Mouse (Mus musculus): Measurements from ENCODE around the gene Lix1l. TPM values are rescaled to one million over a fixed set of nuclear protein-coding genes. Genes with fewer than 3 reads are reported as not detected.
A peak's percentile ranks its signal among the peaks of the same experiment; 100 is the strongest.

Lix1l gene
- polyA plus RNA-seq, 1 experiment from 2014 or later = 5.6 TPM

- H3K9me3 ChIP-seq (replicated peaks) = no peaks in the 10 kb centered on the region
- no peaks in the 10 kb centered on the region for H3K27me3 ChIP-seq (replicated peaks)
- H3K4me1 ChIP-seq = peaks cover 58% of the 10 kb centered on the region
- H3K9ac ChIP-seq (replicated peaks) = peak overlapping the region; percentile 66
- peaks cover 15% of the 10 kb centered on the region for H3K36me3 ChIP-seq
- no peak for ATAC-seq (ENCODE audit: low FRiP score)
- 0 out of 2 replicates have a peak overlapping the region, but pooled peaks have one; percentile 33 for H3K27ac ChIP-seq (replicated peaks)
- H3K4me2 ChIP-seq = peak overlapping the region; percentile 81
- H3K4me3 ChIP-seq (replicated peaks) = peak overlapping the region; percentile 69
- WGBS = 77% methylated on average over 12 of the region's 12 CpGs
Measured at GRCm38 (mm10) chr3:96559398-96559910, 41.5 kb upstream of the Lix1l start.

DNA sequence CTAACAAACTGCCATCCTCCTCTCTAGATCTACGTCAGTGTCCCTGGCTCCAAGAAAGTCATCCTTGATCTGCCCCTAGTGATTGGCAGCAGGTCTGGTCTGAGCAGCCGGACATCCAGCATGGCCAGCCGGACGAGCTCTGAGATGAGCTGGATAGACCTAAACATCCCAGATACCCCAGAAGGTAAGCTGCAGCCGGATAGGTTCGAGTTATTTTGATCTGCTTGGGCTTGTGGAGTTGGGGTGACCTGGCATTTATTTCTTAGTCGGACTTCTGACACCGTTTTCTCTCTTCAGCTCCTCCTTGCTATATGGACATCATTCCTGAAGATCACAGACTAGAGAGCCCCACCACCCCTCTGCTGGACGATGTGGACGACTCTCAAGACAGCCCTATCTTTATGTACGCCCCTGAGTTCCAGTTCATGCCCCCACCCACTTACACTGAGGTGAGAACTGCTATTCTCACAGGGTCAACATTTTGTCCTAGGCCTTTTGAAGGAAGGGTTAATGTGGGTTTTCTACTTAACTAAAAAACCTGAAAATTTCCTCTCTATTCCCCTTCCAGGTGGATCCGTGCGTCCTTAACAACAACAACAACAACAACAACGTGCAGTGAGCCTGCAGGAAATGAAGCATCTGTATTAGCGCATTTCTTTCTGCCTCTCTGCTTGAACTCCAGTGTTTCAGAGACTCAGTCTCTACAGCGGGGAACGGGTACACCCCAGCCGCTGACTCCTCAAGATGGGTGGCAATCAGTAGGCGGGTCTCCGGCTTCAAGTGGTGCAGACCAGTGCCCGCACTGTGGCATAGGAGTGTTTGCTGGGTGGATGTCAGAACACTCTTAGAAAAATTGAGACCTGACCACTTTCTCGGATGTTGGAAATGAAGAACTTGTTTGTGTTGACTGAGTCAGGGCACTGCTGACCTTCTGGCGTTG, 40.8 kb upstream of the Lix1l start:
- Histone ChIP-seq H3K27me3 (replicated peaks) (no peaks in the 10 kb centered on the region), H3K9ac (replicated peaks) (peak overlapping the region; percentile 66), H3K36me3 (peaks cover 15% of the 10 kb centered on the region), H3K27ac (replicated peaks) (0 out of 2 replicates have a peak overlapping the region, but pooled peaks have one; percentile 33), H3K4me2 (peak overlapping the region; percentile 81), H3K4me1 (peaks cover 55% of the 10 kb centered on the region), H3K9me3 (replicated peaks) (no peaks in the 10 kb centered on the region), H3K4me3 (replicated peaks) (peak overlapping the region; percentile 69)
- 85% methylated on average over 23 of the region's 23 CpGs for WGBS
- no peak for ATAC-seq (ENCODE audit: low FRiP score)

DNA sequence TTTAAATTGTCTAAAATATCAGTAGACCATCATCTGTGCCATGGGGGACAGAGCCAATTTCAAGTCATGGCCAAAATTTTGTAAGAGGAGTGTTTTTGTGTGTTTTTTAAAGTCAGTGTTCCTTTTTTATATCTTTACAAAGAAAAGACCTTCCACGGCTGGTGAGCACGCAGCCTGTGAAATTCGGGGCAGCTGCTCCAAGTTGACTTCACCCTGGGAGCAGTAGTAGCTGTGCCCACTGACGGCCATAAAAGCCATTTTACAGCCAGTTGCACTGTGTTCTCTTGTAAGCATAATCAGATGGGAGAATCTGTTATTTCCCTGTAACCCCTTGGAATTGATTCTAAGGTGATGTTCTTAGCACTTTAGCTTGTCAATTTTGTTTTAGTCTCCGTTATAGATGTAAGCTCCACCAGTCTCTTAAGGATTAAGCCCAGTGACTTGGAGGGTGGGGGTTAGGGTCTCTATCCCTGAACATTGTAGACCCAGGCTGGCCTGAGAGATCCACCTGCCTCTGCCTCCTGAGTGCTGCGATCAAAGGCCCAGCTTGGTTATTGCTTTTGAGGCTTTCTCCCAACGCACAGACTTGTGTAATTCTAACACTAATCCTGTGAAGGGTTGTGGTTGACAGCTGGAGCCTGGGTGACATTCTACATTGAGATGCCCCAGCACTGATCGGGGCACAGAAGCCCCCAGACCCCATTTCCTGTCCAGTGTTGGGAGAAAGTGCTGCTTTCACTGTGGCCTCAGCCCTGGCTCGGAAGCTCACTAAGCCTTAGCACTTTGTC, 39.9 kb upstream of the Lix1l start:
- H3K9me3 ChIP-seq (replicated peaks) = no peaks in the 10 kb centered on the region
- peak overlapping the region; percentile 81 for H3K4me2 ChIP-seq
- H3K27me3 ChIP-seq (replicated peaks) = no peaks in the 10 kb centered on the region
- H3K4me1 ChIP-seq = peaks cover 48% of the 10 kb centered on the region
- WGBS = 68% methylated on average over 9 of the region's 9 CpGs
- peak overlapping the region; percentile 69 for H3K4me3 ChIP-seq (replicated peaks)
- H3K36me3 ChIP-seq = peaks cover 15% of the 10 kb centered on the region
- 0 out of 2 replicates have a peak overlapping the region, but pooled peaks have one; percentile 23 for H3K9ac ChIP-seq (replicated peaks)
- H3K27ac ChIP-seq (replicated peaks) = peak overlapping the region; percentile 41; the same call in 1 of the 2 replicates
- ATAC-seq (ENCODE audit: low FRiP score) = no peak

DNA sequence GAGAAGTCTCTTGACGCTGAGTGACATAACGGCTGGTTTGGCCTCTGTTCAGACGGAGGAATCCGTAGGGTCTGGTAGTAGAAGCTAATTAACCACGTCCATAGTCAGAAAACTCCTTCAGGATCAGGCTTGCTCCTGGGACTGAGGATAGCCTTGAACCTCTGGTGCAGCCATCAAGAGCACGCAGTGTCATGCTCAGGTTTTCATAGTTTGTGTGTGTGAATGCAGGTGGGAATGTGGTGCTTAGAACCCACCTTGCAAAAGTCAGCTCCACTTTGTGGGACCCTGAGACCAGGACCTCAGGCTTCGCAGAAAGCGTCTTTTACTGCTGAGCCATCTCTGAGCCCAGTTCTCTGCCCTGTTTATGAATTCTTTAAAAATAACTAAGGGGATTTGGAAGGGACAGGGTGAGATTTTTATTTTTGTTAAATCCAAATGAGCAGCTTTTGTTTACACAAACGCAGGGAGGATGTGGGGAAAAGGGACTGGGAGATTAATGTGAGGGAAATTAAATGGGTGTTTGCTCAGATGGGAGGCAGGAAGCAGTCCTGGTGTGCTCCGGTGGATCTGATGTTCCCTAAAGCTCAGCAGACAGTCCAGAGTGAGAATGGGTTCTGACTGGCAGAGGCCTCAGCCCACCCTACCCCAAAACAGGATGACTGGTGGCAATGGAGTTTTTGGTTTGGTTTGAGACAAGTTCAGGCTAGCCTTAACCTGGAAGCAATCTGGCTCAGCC, 38.8 kb upstream of the Lix1l start:
- H3K36me3 ChIP-seq = peaks cover 15% of the 10 kb centered on the region
- WGBS = 47% methylated on average over 10 of the region's 10 CpGs
- H3K27me3 ChIP-seq (replicated peaks) = no peaks in the 10 kb centered on the region
- peak overlapping the region; percentile 29 for H3K4me2 ChIP-seq
- no peak for ATAC-seq (ENCODE audit: low FRiP score)
- H3K4me1 ChIP-seq = peaks cover 38% of the 10 kb centered on the region
- no peaks in the 10 kb centered on the region for H3K9me3 ChIP-seq (replicated peaks)
- peak overlapping the region; percentile 30; the same call in 1 of the 2 replicates for H3K27ac ChIP-seq (replicated peaks)
- H3K9ac ChIP-seq (replicated peaks) = no peak overlapping the region
- H3K4me3 ChIP-seq (replicated peaks) = no peak overlapping the region

- ATAC-seq (ENCODE audit: low FRiP score) = no peak
- WGBS = 96% methylated on average over 8 of the region's 8 CpGs
- H3K27ac ChIP-seq (replicated peaks) = no peak overlapping the region
Measured at GRCm38 (mm10) chr3:96563267-96563666, 37.7 kb upstream of the Lix1l start.

GRCm38 (mm10) chr3:96563911-96564632, 36.9 kb upstream of the Lix1l start:
- Histone ChIP-seq H3K4me1 (peaks cover 31% of the 10 kb centered on the region), H3K4me2 (no peak overlapping the region), H3K27me3 (replicated peaks) (no peaks in the 10 kb centered on the region), H3K9ac (replicated peaks) (no peak overlapping the region), H3K4me3 (replicated peaks) (no peak overlapping the region), H3K27ac (replicated peaks) (peak overlapping the region; percentile 45; the same call in 1 of the 2 replicates), H3K36me3 (peaks cover 15% of the 10 kb centered on the region), H3K9me3 (replicated peaks) (no peaks in the 10 kb centered on the region)
- 73% methylated on average over 10 of the region's 10 CpGs for WGBS
- ATAC-seq (ENCODE audit: low FRiP score) = no peak

More at GRCm38 (mm10) chr3:96563267-96563666, 37.7 kb upstream of the Lix1l start:
- H3K27me3 ChIP-seq (replicated peaks) = no peaks in the 10 kb centered on the region
- no peak overlapping the region for H3K9ac ChIP-seq (replicated peaks)
- H3K4me2 ChIP-seq = no peak overlapping the region
- H3K36me3 ChIP-seq = peaks cover 15% of the 10 kb centered on the region
- peaks cover 37% of the 10 kb centered on the region for H3K4me1 ChIP-seq
- no peaks in the 10 kb centered on the region for H3K9me3 ChIP-seq (replicated peaks)
- H3K4me3 ChIP-seq (replicated peaks) = no peak overlapping the region

GRCm38 (mm10) chr3:96564633-96565032, 36.3 kb upstream of the Lix1l start:
- 0 out of 2 replicates have a peak overlapping the region, but pooled peaks have one; percentile 45 for H3K27ac ChIP-seq (replicated peaks)
- no peak overlapping the region for H3K4me2 ChIP-seq
- ATAC-seq (ENCODE audit: low FRiP score) = no peak
- 67% methylated on average over 7 of the region's 7 CpGs for WGBS
- no peaks in the 10 kb centered on the region for H3K27me3 ChIP-seq (replicated peaks)
- no peak overlapping the region for H3K4me3 ChIP-seq (replicated peaks)
- H3K4me1 ChIP-seq = peaks cover 25% of the 10 kb centered on the region
- H3K9ac ChIP-seq (replicated peaks) = no peak overlapping the region
- peaks cover 15% of the 10 kb centered on the region for H3K36me3 ChIP-seq
- no peaks in the 10 kb centered on the region for H3K9me3 ChIP-seq (replicated peaks)

GRCm38 (mm10) chr3:96565105-96565504, 35.8 kb upstream of the Lix1l start:
- 83% methylated on average over 3 of the region's 3 CpGs for WGBS
- peaks cover 12% of the 10 kb centered on the region for H3K36me3 ChIP-seq
- no peaks in the 10 kb centered on the region for H3K27me3 ChIP-seq (replicated peaks)
- H3K4me1 ChIP-seq = peaks cover 21% of the 10 kb centered on the region
- no peak overlapping the region for H3K4me3 ChIP-seq (replicated peaks)
- no peak overlapping the region for H3K9ac ChIP-seq (replicated peaks)
- no peak for ATAC-seq (ENCODE audit: low FRiP score)
- H3K4me2 ChIP-seq = no peak overlapping the region
- H3K9me3 ChIP-seq (replicated peaks) = no peaks in the 10 kb centered on the region
- H3K27ac ChIP-seq (replicated peaks) = no peak overlapping the region

- H3K4me2 ChIP-seq = no peak overlapping the region
- no peak overlapping the region for H3K4me3 ChIP-seq (replicated peaks)
- peaks cover 5% of the 10 kb centered on the region; the same call in 1 of the 2 replicates for H3K4me1 ChIP-seq
- no peak for ATAC-seq (ENCODE audit: low FRiP score)
- WGBS = 88% methylated on average over 8 of the region's 8 CpGs
- no peaks in the 10 kb centered on the region for H3K36me3 ChIP-seq
- no peak overlapping the region for H3K9ac ChIP-seq (replicated peaks)
- H3K9me3 ChIP-seq (replicated peaks) = no peaks in the 10 kb centered on the region
- no peak overlapping the region for H3K27ac ChIP-seq (replicated peaks)
- no peaks in the 10 kb centered on the region for H3K27me3 ChIP-seq (replicated peaks)
Measured at GRCm38 (mm10) chr3:96566661-96567450, 34.1 kb upstream of the Lix1l start.

- no peaks in the 10 kb centered on the region for H3K36me3 ChIP-seq
- no peak for ATAC-seq (ENCODE audit: low FRiP score)
- H3K9ac ChIP-seq (replicated peaks) = no peak overlapping the region
- H3K9me3 ChIP-seq (replicated peaks) = no peaks in the 10 kb centered on the region
- no peak overlapping the region for H3K4me3 ChIP-seq (replicated peaks)
- WGBS = 70% methylated on average over 8 of the region's 8 CpGs
- H3K4me2 ChIP-seq = no peak overlapping the region
- H3K27me3 ChIP-seq (replicated peaks) = no peaks in the 10 kb centered on the region
- H3K4me1 ChIP-seq = no peaks in the 10 kb centered on the region
- H3K27ac ChIP-seq (replicated peaks) = no peak overlapping the region
Measured at GRCm38 (mm10) chr3:96568605-96569004, 32.3 kb upstream of the Lix1l start.

Measured in neural tube, embryonic 15.5 days (tissue).